Mouse (Mus musculus) forebrain, embryonic 11.5 days (tissue): ENCODE data around the gene Mcu. TPM values are rescaled to one million over a fixed set of nuclear protein-coding genes. Genes with fewer than 3 reads are reported as not detected.

Experiments
- ATAC-seq: fragments of 200-750 bp; cut with Nextera tagmentation; replicated peaks from 2 replicates; pipeline ENCODE4 v1.8.0; 2017; ENCODE audit warnings: moderate TSS enrichment; ENCODE audit not compliant: low FRiP score
- DNase-seq: peaks from one replicate; pipeline ENCODE4 v3.0.0-alpha.2; 2017; ENCODE audit warnings: low spot score
- H3K27ac ChIP-seq: fragments of 300-500 bp; sonication (generic); 2 replicates; pipeline ENCODE4 v1.5.1; 2014; ENCODE audit warnings: low read depth, low read length
- H3K27me3 ChIP-seq: fragments of 300-500 bp; sonication (generic); 2 replicates; pipeline ENCODE4 v1.6.1; 2014; ENCODE audit warnings: mild to moderate bottlenecking, low read length, mixed read lengths; ENCODE audit not compliant: control insufficient read depth, insufficient read depth
- H3K36me3 ChIP-seq: fragments of 300-500 bp; sonication (generic); 2 replicates; pipeline ENCODE4 v1.6.1; 2014; ENCODE audit warnings: mild to moderate bottlenecking, low read length, moderate library complexity, mixed read lengths; ENCODE audit not compliant: control insufficient read depth, insufficient read depth
- H3K4me1 ChIP-seq: fragments of 300-500 bp; sonication (generic); replicated peaks from 2 replicates; pipeline ENCODE4 v1.6.1; 2014; ENCODE audit warnings: low read length, mixed read lengths; ENCODE audit not compliant: control insufficient read depth, insufficient read depth
- H3K4me2 ChIP-seq: fragments of 300-500 bp; sonication (generic); 2 replicates; pipeline ENCODE4 v1.6.1; 2014; ENCODE audit warnings: low read depth, mild to moderate bottlenecking, low read length, moderate library complexity, mixed read lengths; ENCODE audit not compliant: severe bottlenecking
- H3K4me3 ChIP-seq: fragments of 300-500 bp; sonication (generic); 2 replicates; pipeline ENCODE4 v1.5.1; 2014; ENCODE audit warnings: low read depth, low read length
- H3K9ac ChIP-seq: fragments of 300-500 bp; sonication (generic); 2 replicates; pipeline ENCODE4 v1.6.1; 2014; ENCODE audit warnings: low read length
- H3K9me3 ChIP-seq: fragments of 300-500 bp; sonication (generic); 2 replicates; pipeline ENCODE4 v1.6.1; 2016; ENCODE audit warnings: low read length, mixed read lengths; ENCODE audit not compliant: control insufficient read depth
- WGBS: fragments of 180-500 bp; shearing (Covaris S2); extraction: QIAGEN DNeasy Blood & Tissue Kit; methylation state at CpG from one replicate; pipeline ENCODE4 v1.1.7; 2014; 5-methylcytosine and 5-hydroxymethylcytosine counted together
- polyA plus RNA-seq: library from polyadenylated mRNA; unstranded; fragments of >200 nt; fragmentation: Nextera tagmentation; extraction: Ambion mirVana; gene quantifications from 2 replicates; pipeline ENCODE4 v1.2.1, GENCODE M21; 2014

The Mcu gene
- polyA plus RNA-seq, 1 experiment from 2014 or later = 22.3 TPM

DNA sequence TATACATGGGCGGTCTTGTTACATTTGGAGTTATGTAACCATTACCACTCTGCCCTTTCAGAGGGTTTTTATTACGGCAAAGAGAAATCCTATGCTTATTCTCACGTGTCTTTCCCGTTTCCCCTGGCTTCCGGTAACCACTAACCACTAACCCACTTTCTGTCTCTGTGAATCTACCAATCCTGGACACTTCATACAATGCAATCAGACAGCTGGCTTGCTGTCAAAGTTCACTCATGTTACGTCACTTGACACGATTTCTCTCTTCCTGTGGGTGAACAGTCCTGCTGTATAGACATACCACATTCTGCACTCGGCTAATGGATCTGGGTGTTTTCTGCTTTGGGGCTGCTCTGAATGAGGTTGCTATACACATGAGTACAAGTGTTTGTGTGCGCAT is 73.1 kb downstream of the Mcu start:
- peaks cover 11% of the 10 kb centered on the region for H3K4me1 ChIP-seq
- 90% methylated on average over 9 of the region's 9 CpGs for WGBS
- no peak overlapping the region for H3K9ac ChIP-seq
- no peak overlapping the region for H3K4me3 ChIP-seq
- no peak for ATAC-seq
- H3K9me3 ChIP-seq = no peaks in the 10 kb centered on the region; the same call in 1 of the 2 replicates
- DNase-seq = no peak
- no peak overlapping the region for H3K27ac ChIP-seq
- H3K36me3 ChIP-seq = no peaks in the 10 kb centered on the region
- H3K4me2 ChIP-seq = no peak overlapping the region
- H3K27me3 ChIP-seq = no peaks in the 10 kb centered on the region

DNA sequence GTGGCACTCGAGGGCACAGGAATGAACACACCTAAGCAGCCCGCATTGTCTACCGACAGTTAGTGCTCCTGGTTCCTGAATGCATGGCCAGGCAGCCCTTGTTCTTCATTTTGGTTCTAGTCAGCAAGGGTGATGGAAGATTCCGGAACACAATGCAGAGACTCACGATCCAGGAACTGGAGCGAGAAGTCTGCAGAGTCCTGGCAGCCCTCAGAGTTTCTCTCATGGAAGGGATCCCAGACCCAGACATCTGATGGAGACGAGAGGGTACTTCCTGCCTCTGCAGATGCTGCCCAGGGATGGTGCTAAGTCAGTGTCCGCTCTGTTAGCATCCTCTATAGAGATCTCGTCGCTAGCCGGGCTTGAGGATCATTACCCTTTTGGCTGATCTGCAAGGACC is 75.0 kb downstream of the Mcu start:
- 94% methylated on average over 11 of the region's 11 CpGs for WGBS
- no peak for ATAC-seq

DNA sequence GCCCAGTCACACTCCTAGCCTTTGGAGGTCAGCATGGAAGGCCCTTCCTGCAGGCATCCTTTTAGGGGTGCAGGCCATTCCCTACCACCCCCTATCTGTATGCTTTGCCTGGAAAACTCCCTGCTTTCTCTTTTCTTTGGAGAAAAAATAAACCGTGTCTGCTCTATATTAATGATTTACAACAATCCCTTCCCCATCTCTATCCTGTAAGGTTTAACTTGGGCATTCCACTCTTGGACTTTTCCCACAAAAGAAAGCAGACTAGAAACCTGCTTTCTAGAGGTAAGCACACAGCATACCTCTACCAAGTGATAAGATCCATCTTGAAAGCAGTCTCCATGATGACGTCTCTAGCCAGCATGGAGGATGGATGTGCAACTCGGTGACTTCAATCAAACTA is 75.9 kb downstream of the Mcu start:
- Histone ChIP-seq H3K9me3 (no peaks in the 10 kb centered on the region; the same call in 1 of the 2 replicates), H3K27me3 (no peaks in the 10 kb centered on the region), H3K4me3 (no peak overlapping the region), H3K36me3 (no peaks in the 10 kb centered on the region), H3K27ac (no peak overlapping the region), H3K9ac (no peak overlapping the region), H3K4me2 (no peak overlapping the region), H3K4me1 (peaks cover 10% of the 10 kb centered on the region)
- ATAC-seq = no peak
- DNase-seq = no peak
- WGBS = 89% methylated on average over 3 of the region's 3 CpGs

More for the DNA sequence above, 75.0 kb downstream of the Mcu start:
- H3K36me3 ChIP-seq = no peaks in the 10 kb centered on the region
- peaks cover 10% of the 10 kb centered on the region for H3K4me1 ChIP-seq
- H3K9ac ChIP-seq = no peak overlapping the region
- H3K27me3 ChIP-seq = no peaks in the 10 kb centered on the region
- H3K27ac ChIP-seq = no peak overlapping the region
- H3K4me2 ChIP-seq = no peak overlapping the region
- H3K4me3 ChIP-seq = no peak overlapping the region
- no peaks in the 10 kb centered on the region; the same call in 1 of the 2 replicates for H3K9me3 ChIP-seq
- no peak for DNase-seq

DNA sequence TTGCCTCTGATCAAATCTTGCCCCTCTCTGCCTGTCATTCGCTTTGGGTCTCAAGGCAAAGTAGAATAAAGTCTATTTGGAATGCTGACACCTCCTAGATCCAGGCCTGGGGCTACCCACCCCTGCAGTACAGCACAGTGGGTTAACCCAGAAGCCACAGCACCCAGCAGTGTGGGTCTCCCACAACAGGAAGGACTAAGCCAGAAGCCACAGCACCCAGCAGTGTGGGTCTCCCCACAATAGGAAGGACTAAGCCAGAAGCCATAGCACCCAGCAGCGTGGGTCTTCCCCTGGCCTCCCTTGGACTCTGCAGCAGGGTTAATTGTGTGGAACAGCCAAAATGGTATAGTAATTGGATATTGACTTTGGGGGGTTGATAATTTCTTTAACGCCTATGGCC is 76.4 kb downstream of the Mcu start:
- Histone ChIP-seq H3K4me3 (no peak overlapping the region), H3K4me1 (peaks cover 10% of the 10 kb centered on the region), H3K36me3 (no peaks in the 10 kb centered on the region), H3K27me3 (no peaks in the 10 kb centered on the region), H3K9ac (no peak overlapping the region), H3K4me2 (no peak overlapping the region), H3K9me3 (no peaks in the 10 kb centered on the region), H3K27ac (no peak overlapping the region)
- DNase-seq = no peak
- 76% methylated on average over 3 of the region's 3 CpGs for WGBS
- no peak for ATAC-seq

DNA sequence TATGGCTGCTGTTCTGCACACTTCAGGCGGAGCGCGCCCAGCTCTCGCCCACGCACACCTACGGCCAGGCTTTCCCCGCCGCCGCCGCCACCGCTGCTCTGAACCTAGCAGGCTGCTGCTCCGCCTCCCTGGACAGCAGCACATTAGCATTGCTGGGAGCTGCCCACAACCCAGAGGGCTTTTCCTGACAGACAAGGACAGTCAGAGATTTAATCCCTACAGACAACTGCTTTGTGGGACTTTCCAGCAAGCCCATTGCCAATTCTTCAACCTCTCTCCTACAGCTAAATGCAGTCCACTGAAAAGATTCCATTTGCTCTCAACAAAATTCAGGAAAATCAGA is 77.0 kb downstream of the Mcu start:
- peak overlapping the region; percentile 35; the same call in 1 of the 2 replicates for H3K9ac ChIP-seq
- peak overlapping the region; percentile 26 for H3K4me3 ChIP-seq
- no peaks in the 10 kb centered on the region for H3K36me3 ChIP-seq
- peak; percentile 78 for DNase-seq
- ATAC-seq = peak; percentile 68; the same call in 1 of the 2 replicates
- no peaks in the 10 kb centered on the region for H3K9me3 ChIP-seq
- H3K4me2 ChIP-seq = peak overlapping the region; percentile 54
- H3K27ac ChIP-seq = no peak overlapping the region
- H3K4me1 ChIP-seq = peaks cover 10% of the 10 kb centered on the region
- H3K27me3 ChIP-seq = no peaks in the 10 kb centered on the region
- under 1% methylated on average over 12 of the region's 12 CpGs for WGBS

DNA sequence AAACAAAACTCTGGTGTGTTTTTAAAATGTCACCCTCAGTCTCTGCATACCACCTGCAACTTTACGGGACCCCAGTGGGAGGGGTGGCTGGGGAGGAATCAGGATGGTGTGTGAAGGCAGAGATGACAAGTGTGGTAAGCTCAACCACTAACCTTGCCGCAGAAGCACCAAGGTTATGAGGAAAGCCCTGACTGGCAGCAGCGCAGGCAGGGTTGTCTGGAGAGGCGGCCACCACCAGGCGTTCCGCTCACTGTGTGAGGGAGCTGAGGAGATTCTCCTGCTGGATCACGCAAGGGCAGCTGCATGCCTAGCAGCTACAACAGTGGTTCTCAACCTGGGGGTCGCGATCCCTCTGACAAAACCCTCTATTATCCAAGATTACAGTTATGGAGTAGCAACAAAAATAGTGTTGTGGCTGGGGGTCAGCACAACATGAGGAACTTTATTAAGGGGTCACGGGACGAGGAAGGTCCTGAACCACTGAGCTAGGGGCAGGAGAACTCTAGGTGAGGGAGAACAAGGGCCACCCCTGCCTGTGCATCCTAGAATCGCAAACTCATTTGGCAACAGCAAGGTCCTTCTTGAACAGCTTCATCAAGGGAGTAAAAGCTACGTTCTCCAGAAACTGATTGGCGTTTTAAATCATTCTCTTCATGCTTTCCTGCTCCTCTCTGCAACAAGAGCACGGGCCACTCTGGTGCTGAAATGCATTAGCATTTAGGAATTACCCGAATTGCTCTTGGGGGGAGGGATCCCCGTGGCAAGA is 77.5 kb downstream of the Mcu start:
- WGBS = 22% methylated on average over 17 of the region's 17 CpGs
- peak overlapping the region; percentile 54 for H3K4me2 ChIP-seq
- peak overlapping the region; percentile 35; the same call in 1 of the 2 replicates for H3K9ac ChIP-seq
- no peaks in the 10 kb centered on the region for H3K36me3 ChIP-seq
- peak overlapping the region; percentile 26 for H3K4me3 ChIP-seq
- peak; percentile 50; the same call in 1 of the 2 replicates for ATAC-seq
- peaks cover 10% of the 10 kb centered on the region for H3K4me1 ChIP-seq
- H3K27me3 ChIP-seq = no peaks in the 10 kb centered on the region
- no peaks in the 10 kb centered on the region for H3K9me3 ChIP-seq
- no peak overlapping the region for H3K27ac ChIP-seq
- no peak for DNase-seq

DNA sequence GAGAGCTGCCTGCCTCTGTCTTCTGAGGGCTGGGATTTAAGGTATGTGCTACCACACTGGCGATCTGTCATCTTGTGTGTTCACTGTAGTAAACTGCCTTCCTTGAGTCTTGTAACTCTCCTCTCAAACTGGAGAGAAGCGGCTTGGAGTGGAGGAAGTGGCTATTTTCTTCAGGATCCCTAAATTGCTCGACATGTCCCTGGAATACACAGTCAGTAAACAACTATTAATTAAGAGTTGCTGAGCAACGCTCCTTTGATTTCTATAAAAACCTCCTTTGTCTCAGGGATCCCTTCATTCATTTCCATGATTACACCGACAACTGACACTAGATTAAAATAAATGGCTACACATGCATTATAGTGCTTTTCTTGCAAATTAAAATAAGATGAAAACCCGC is 78.4 kb downstream of the Mcu start:
- no peaks in the 10 kb centered on the region for H3K9me3 ChIP-seq
- no peak overlapping the region for H3K9ac ChIP-seq
- H3K4me2 ChIP-seq = no peak overlapping the region
- 59% methylated on average over 6 of the region's 6 CpGs for WGBS
- no peaks in the 10 kb centered on the region for H3K27me3 ChIP-seq
- ATAC-seq = 0 out of 2 replicates have a peak, but pooled peaks have one; percentile 21
- DNase-seq = no peak
- no peak overlapping the region for H3K27ac ChIP-seq
- H3K4me3 ChIP-seq = no peak overlapping the region
- H3K4me1 ChIP-seq = peaks cover 10% of the 10 kb centered on the region
- H3K36me3 ChIP-seq = no peaks in the 10 kb centered on the region

DNA sequence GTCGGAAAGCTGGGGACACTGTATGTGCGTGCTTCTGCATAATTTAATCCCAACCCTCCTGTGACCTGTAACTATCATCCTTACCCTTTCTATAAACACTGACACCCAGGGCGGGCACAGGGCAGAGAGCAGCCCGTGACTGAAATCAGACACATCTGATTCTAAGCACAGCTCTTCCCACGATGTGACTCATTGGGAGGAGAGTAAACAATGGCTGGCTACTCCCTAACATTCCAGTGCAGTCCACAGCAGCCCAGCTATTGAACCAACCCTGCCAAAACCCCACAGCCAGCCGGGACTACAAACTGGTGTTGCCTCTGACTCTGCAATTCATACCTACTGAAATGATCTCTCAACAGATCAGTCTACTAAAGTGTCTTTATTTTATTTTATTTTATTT is 78.9 kb downstream of the Mcu start:
- ATAC-seq (no peak), DNase-seq (no peak)
- Histone ChIP-seq H3K36me3 (no peaks in the 10 kb centered on the region), H3K4me3 (no peak overlapping the region), H3K4me1 (peaks cover 10% of the 10 kb centered on the region), H3K4me2 (no peak overlapping the region), H3K9ac (no peak overlapping the region), H3K9me3 (no peaks in the 10 kb centered on the region), H3K27ac (no peak overlapping the region), H3K27me3 (no peaks in the 10 kb centered on the region)
- 76% methylated on average over 6 of the region's 6 CpGs for WGBS

DNA sequence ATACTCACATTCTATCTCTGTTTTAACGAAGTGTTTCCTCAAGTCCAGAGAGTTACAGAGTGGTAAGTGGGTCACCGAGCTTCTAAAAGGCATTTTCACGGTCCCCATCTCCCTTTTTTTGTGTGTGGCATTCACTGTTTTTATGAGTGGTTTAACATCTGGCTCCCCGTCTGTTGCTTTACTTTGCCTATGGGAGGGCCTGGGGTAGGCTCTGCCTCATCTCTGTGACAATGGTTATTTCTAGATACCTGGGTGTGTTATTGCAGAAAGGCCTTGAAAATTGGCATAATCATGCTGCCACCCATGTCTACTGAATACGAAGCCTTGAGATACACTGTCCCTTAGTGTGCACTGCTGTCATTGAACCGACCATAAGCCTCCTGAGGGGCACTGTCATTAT is 84.2 kb downstream of the Mcu start:
- WGBS = 90% methylated on average over 6 of the region's 6 CpGs
- no peak for DNase-seq
- H3K36me3 ChIP-seq = no peaks in the 10 kb centered on the region
- H3K4me1 ChIP-seq = no peaks in the 10 kb centered on the region
- H3K4me3 ChIP-seq = no peak overlapping the region
- H3K27ac ChIP-seq = no peak overlapping the region
- H3K9ac ChIP-seq = no peak overlapping the region
- no peaks in the 10 kb centered on the region for H3K9me3 ChIP-seq
- H3K27me3 ChIP-seq = no peaks in the 10 kb centered on the region
- no peak overlapping the region for H3K4me2 ChIP-seq
- no peak for ATAC-seq
